Mouse (Mus musculus): ENCODE data around the gene Tifa. TPM values are rescaled to one million over a fixed set of nuclear protein-coding genes. Genes with fewer than 3 reads are reported as not detected.

Tifa gene
- total and polyA plus RNA-seq, 3 experiments, result 1.4 to 3.2 (median 2.8) TPM

- Histone ChIP-seq H3K36me3 (replicated peaks in 1 of 2; ENCODE audit: control insufficient read depth in 1 of 2, insufficient read depth in 1 of 2, low read length in 1 of 2) (no peaks in the 10 kb centered on the region), H3K9me3 (replicated peaks; ENCODE audit: low read length) (no peaks in the 10 kb centered on the region), H3K27ac (ENCODE audit: insufficient read depth, low read depth) (no peak overlapping the region), H3K79me2 (replicated peaks; ENCODE audit: control insufficient read depth, extremely low read depth, insufficient read depth, poor library complexity, severe bottlenecking) (no peaks in the 10 kb centered on the region), H3K4me1 (ENCODE audit: control insufficient read depth in 1 of 2, insufficient read depth in 2 of 2) (peaks cover 0 to 9% of the 10 kb centered on the region in 2 experiments; a peak in 2 of 4 replicates), H3K9ac (ENCODE audit: insufficient read depth, low read depth) (no peak overlapping the region), H3K4me2 (ENCODE audit: insufficient read depth, low read depth, poor library complexity, severe bottlenecking) (no peak overlapping the region), H3K4me3 (replicated peaks in 1 of 3; ENCODE audit: low read depth in 2 of 3, low read length in 2 of 3, poor library complexity in 1 of 3) (no peak overlapping the region), H3K27me3 (replicated peaks) (no peaks in the 10 kb centered on the region)
- in situ Hi-C loops (cut with MboI; ENCODE audit: low pct_ligation_motif_present, low pct_unique_long_range_greater_than_20kb, low sequenced_read_pairs), result loop anchor here (25.0 kb wide), 1 partner anchor 179 kb away; no protein-coding TSS in a partner anchor
- DNase-seq (ENCODE audit: extremely low read depth), result no peak
- TF ChIP-seq MEF2A (IDR thresholded peaks at IDR 0.05; ENCODE audit: borderline replicate concordance, low read depth, low read length) (no peak), TCF12 (IDR thresholded peaks at IDR 0.05; ENCODE audit: low read depth, low read length) (no peak), CHD1 (IDR thresholded peaks at IDR 0.05; ENCODE audit: low read depth, low read length) (no peak), EP300 (IDR thresholded peaks at IDR 0.05; ENCODE audit: low read length) (no peak), GABPA (IDR thresholded peaks at IDR 0.05; ENCODE audit: insufficient replicate concordance, low read depth, low read length) (no peak), SIN3A (IDR thresholded peaks at IDR 0.05; ENCODE audit: low read length) (no peak), USF1 (IDR thresholded peaks at IDR 0.05; ENCODE audit: low read depth, low read length) (no peak), ELF1 (IDR thresholded peaks at IDR 0.05; ENCODE audit: low read depth, low read length) (no peak), HCFC1 (IDR thresholded peaks at IDR 0.05; ENCODE audit: low read depth, low read length) (no peak), NRF1 (IDR thresholded peaks at IDR 0.05; ENCODE audit: low read depth, low read length) (no peak), MAFK (IDR thresholded peaks at IDR 0.05; ENCODE audit: insufficient replicate concordance, low read length) (no peak), POLR2A (IDR thresholded peaks at IDR 0.05; ENCODE audit: low read depth, low read length) (no peak), E2F4 (IDR thresholded peaks at IDR 0.05; ENCODE audit: insufficient replicate concordance, low read depth, low read length) (no peak), RCOR1 (conservative IDR thresholded peaks at IDR 0.05; ENCODE audit: low read depth, low read length) (no peak), ETS1 (conservative IDR thresholded peaks at IDR 0.05; ENCODE audit: low read depth, low read length) (no peak), ZNF384 (IDR thresholded peaks at IDR 0.05; ENCODE audit: low read depth, low read length) (no peak)
- dilution Hi-C loops (cut with MboI; ENCODE audit: extremely low pct_ligation_motif_present, extremely low pct_unique_long_range_greater_than_20kb, low sequenced_read_pairs), result no loop called here
Measured at GRCm38 (mm10) chr3:127757886-127758301, 31.7 kb upstream of the Tifa start.

- no peaks in the 10 kb centered on the region for H3K79me2 ChIP-seq (replicated peaks; ENCODE audit: control insufficient read depth, extremely low read depth, insufficient read depth, poor library complexity, severe bottlenecking)
- H3K27me3 ChIP-seq (replicated peaks), result no peaks in the 10 kb centered on the region
- no peak for TF ChIP-seq HCFC1 (IDR thresholded peaks at IDR 0.05; ENCODE audit: low read depth, low read length)
- TF ChIP-seq MYC (IDR thresholded peaks at IDR 0.05; ENCODE audit: low read depth, low read length), result no peak
- no peak for TF ChIP-seq PAX5 (IDR thresholded peaks at IDR 0.05; ENCODE audit: low read length)
- no peak for DNase-seq (ENCODE audit: extremely low read depth)
- dilution Hi-C loops (cut with MboI; ENCODE audit: extremely low pct_ligation_motif_present, extremely low pct_unique_long_range_greater_than_20kb, low sequenced_read_pairs), result no loop called here
- in situ Hi-C loops (cut with MboI; ENCODE audit: low pct_ligation_motif_present, low pct_unique_long_range_greater_than_20kb, low sequenced_read_pairs), result loop anchor here (25.0 kb wide), 1 partner anchor 178 kb away; no protein-coding TSS in a partner anchor
- H3K9ac ChIP-seq (ENCODE audit: insufficient read depth, low read depth), result no peak overlapping the region
- no peaks in the 10 kb centered on the region for H3K36me3 ChIP-seq (replicated peaks in 1 of 2; ENCODE audit: control insufficient read depth in 1 of 2, insufficient read depth in 1 of 2, low read length in 1 of 2)
- H3K4me2 ChIP-seq (ENCODE audit: insufficient read depth, low read depth, poor library complexity, severe bottlenecking), result peak overlapping the region; percentile 83; the same call in 1 of the 2 replicates
- no peaks in the 10 kb centered on the region for H3K9me3 ChIP-seq (replicated peaks; ENCODE audit: low read length)
- no peak overlapping the region for H3K4me3 ChIP-seq (replicated peaks in 1 of 3; ENCODE audit: low read depth in 2 of 3, low read length in 2 of 3, poor library complexity in 1 of 3)
- no peak overlapping the region for H3K27ac ChIP-seq (ENCODE audit: insufficient read depth, low read depth)
- peaks cover 0 to 9% of the 10 kb centered on the region in 2 experiments; a peak in 2 of 4 replicates for H3K4me1 ChIP-seq (ENCODE audit: control insufficient read depth in 1 of 2, insufficient read depth in 2 of 2)
Measured at GRCm38 (mm10) chr3:127758806-127759205, 30.8 kb upstream of the Tifa start.

All from CH12.LX (cell line).